In the genomic region with DNA sequence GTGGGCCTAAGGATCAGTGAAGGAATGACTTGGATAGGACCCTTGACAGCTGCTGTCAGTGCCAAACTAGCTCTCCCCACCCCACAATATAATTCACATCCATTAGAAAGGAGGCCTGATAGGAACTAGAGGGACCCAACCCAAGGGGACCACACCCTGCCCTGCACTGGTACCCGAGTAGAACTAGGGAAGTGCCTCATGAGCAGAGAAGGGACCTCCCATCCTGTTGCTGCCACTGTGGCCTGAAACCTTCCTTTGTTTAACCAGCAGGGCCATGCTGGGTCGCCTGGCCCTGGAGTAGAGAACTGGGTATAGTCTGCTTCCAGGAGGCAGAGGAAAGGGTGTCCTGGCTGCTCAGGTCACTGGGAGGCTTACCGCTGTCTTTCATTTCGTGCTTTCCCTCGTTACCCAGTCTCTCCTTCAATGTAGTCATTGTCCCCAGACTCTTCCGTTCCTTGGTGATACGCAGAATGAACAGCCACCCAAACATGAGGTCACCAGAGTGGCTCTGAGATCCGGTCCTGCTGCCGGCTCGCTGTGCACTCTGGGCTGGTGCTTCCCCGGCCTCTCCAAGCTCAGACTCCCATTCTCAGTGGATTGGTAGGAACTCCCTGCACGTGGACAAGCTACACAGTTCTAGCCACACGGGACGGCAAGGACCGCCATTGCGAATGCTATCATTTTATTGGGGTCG, we compare ENCODE assay signal across 14 mouse cellular contexts.
DNase-seq lines count a peak whose midpoint lies in the region; ATAC-seq and TF ChIP-seq lines count a peak whose summit lies in the region.
"Had no signal": no experiment of that assay in that cellular context is flagged by ENCODE, and none has a peak within 500 bp of the region (broad histone marks: within the 10 kb centered on the region; RNA-seq: fewer than 3 reads in every experiment).

No protein-coding gene starts in this region.

- no peak for TF ChIP-seq CTCF in kidney, adult 2 months (conservative IDR thresholded peaks at IDR 0.05; ENCODE audit: insufficient read depth, insufficient read length, low read depth, low read length)

- H3K4me3 ChIP-seq in heart, embryonic 11.5 days (ENCODE audit: low read depth, low read length) = no peak overlapping the region
- H3K4me3 ChIP-seq in kidney, adult 2 months (ENCODE audit: insufficient read depth, low read depth, low read length) = no peak overlapping the region
- H3K4me3 ChIP-seq: embryonic facial prominence, embryonic 12.5 days; limb, embryonic 13.5 days had no signal

- no peak overlapping the region for H3K9ac ChIP-seq in heart, embryonic 11.5 days (ENCODE audit: low read depth, low read length)
- H3K9ac ChIP-seq: embryonic facial prominence, embryonic 12.5 days; limb, embryonic 13.5 days had no signal

- no peak for TF ChIP-seq POLR2A in kidney, adult 2 months (IDR thresholded peaks at IDR 0.05; ENCODE audit: low read depth, low read length)

- ATAC-seq in heart, embryonic 11.5 days (replicated peaks; ENCODE audit: insufficient number of reproducible peaks, low FRiP score, low TSS enrichment) = no peak
- ATAC-seq in megakaryocyte-erythroid progenitor cell, adult 5-6 weeks (replicated peaks; ENCODE audit: low FRiP score, low TSS enrichment, poor library complexity, severe bottlenecking) = no peak
- ATAC-seq: forebrain, embryonic 16.5 days had no signal

- H3K27ac ChIP-seq in heart, embryonic 11.5 days (ENCODE audit: low read depth, low read length) = no peak overlapping the region
- H3K27ac ChIP-seq in kidney, adult 2 months (ENCODE audit: insufficient read depth, low read depth, low read length) = peak overlapping the region; percentile 1; the same call in 1 of the 2 replicates
- H3K27ac ChIP-seq: embryonic facial prominence, embryonic 12.5 days; limb, embryonic 13.5 days; macrophage had no signal

- peak; percentile 46 to 68 for DNase-seq in heart, adult 18-20 months
- DNase-seq in heart, adult 8-10 months (ENCODE audit: low spot score) = peak; percentile 33
- DNase-seq in kidney, adult 2 months = peak; percentile 65
- DNase-seq in lung, postnatal 14 days = peak; percentile 47
- DNase-seq in testis, postnatal 14 days (ENCODE audit: low spot score) = no peak
- DNase-seq in B cell, adult 2 months = no peak
- DNase-seq: cerebellum, postnatal 25 days; thymus, adult 2 months had no signal

- H3K4me1 ChIP-seq in heart, embryonic 11.5 days (ENCODE audit: control insufficient read depth, insufficient read depth, low read length) = peaks cover 16% of the 10 kb centered on the region
- no peaks in the 10 kb centered on the region for H3K4me1 ChIP-seq in kidney, adult 2 months (ENCODE audit: control insufficient read depth, insufficient read depth, low read length)
- H3K4me1 ChIP-seq: embryonic facial prominence, embryonic 12.5 days; limb, embryonic 13.5 days had no signal

- no peaks in the 10 kb centered on the region for H3K27me3 ChIP-seq in heart, embryonic 11.5 days (ENCODE audit: control insufficient read depth, insufficient read depth, low read length)
- no peaks in the 10 kb centered on the region for H3K27me3 ChIP-seq in kidney, adult 2 months (replicated peaks; ENCODE audit: control insufficient read depth, insufficient read depth, low read length)
- H3K27me3 ChIP-seq: embryonic facial prominence, embryonic 12.5 days; limb, embryonic 13.5 days had no signal

- WGBS in heart, embryonic 11.5 days (ENCODE audit: insufficient replicate concordance) = 86% methylated on average over 17 of the region's 17 CpGs
- WGBS in kidney, adult 2 months = 78% methylated on average over 17 of the region's 17 CpGs

- H3K4me2 ChIP-seq in heart, embryonic 11.5 days = no peak overlapping the region
- H3K4me2 ChIP-seq: embryonic facial prominence, embryonic 12.5 days; limb, embryonic 13.5 days had no signal

- H3K36me3 ChIP-seq in heart, embryonic 11.5 days (ENCODE audit: control insufficient read depth, insufficient read depth, low read length) = peaks cover 4% of the 10 kb centered on the region; the same call in 1 of the 2 replicates
- no peaks in the 10 kb centered on the region; the same call in 1 of the 2 replicates for H3K36me3 ChIP-seq in kidney, adult 2 months (ENCODE audit: control insufficient read depth, insufficient read depth, low read length)

- no peaks in the 10 kb centered on the region for H3K9me3 ChIP-seq in heart, embryonic 11.5 days (replicated peaks; ENCODE audit: control insufficient read depth, low read length)
- H3K9me3 ChIP-seq: embryonic facial prominence, embryonic 12.5 days; limb, embryonic 13.5 days had no signal

Comparison
In these comparisons a context has a peak if more than half of its experiments do, and no peak if none do; other contexts are left out.
1. DNase-seq: peak in heart, adult 18-20 months (2 of 2), heart, adult 8-10 months (single experiment), kidney, adult 2 months (single experiment) and lung, postnatal 14 days (single experiment); none in testis, postnatal 14 days (single experiment) and B cell, adult 2 months (0 of 2).